Mouse (Mus musculus) CH12.LX (cell line): Measurements from ENCODE around the gene Tmem53.

Experiments
- CTCF ChIP-seq, 2 experiments: IDR thresholded peaks in 1 of 2; conservative IDR thresholded peaks in 1 of 2; 2 replicates each; pipeline ENCODE4 v1.5.1; 2011 to 2012; ENCODE audit warnings: low read depth in 2 of 2, low read length in 2 of 2, improper control_type of control experiment in 1 of 2, inconsistent platforms in 1 of 2, mild to moderate bottlenecking in 1 of 2, moderate library complexity in 1 of 2
- E2F4 ChIP-seq: IDR thresholded peaks from 2 replicates; pipeline ENCODE4 v1.6.1; 2011; ENCODE audit warnings: low read depth, low read length, improper control_type of control experiment; ENCODE audit not compliant: insufficient replicate concordance
- ELF1 ChIP-seq: IDR thresholded peaks from 2 replicates; pipeline ENCODE4 v1.6.1; 2014; ENCODE audit warnings: low read depth, mild to moderate bottlenecking, inconsistent platforms, low read length, improper control_type of control experiment
- EP300 ChIP-seq: IDR thresholded peaks from 2 replicates; pipeline ENCODE4 v1.6.1; 2011; ENCODE audit warnings: low read length, improper control_type of control experiment
- POLR2A ChIP-seq: IDR thresholded peaks from 2 replicates; pipeline ENCODE4 v1.6.1; 2011; ENCODE audit warnings: low read depth, mild to moderate bottlenecking, improper control_type of control experiment, low read length
- RAD21 ChIP-seq: IDR thresholded peaks from 2 replicates; pipeline ENCODE4 v1.6.1; 2011; ENCODE audit warnings: low read depth, mild to moderate bottlenecking, low read length, improper control_type of control experiment, moderate library complexity
- RCOR1 ChIP-seq: conservative IDR thresholded peaks from 2 replicates; pipeline ENCODE4 v1.6.1; 2012; ENCODE audit warnings: low read depth, mild to moderate bottlenecking, inconsistent platforms, low read length, improper control_type of control experiment
- ZNF384 ChIP-seq: IDR thresholded peaks from 2 replicates; pipeline ENCODE4 v1.6.1; 2012; ENCODE audit warnings: low read depth, low read length, improper control_type of control experiment, inconsistent platforms

DNA sequence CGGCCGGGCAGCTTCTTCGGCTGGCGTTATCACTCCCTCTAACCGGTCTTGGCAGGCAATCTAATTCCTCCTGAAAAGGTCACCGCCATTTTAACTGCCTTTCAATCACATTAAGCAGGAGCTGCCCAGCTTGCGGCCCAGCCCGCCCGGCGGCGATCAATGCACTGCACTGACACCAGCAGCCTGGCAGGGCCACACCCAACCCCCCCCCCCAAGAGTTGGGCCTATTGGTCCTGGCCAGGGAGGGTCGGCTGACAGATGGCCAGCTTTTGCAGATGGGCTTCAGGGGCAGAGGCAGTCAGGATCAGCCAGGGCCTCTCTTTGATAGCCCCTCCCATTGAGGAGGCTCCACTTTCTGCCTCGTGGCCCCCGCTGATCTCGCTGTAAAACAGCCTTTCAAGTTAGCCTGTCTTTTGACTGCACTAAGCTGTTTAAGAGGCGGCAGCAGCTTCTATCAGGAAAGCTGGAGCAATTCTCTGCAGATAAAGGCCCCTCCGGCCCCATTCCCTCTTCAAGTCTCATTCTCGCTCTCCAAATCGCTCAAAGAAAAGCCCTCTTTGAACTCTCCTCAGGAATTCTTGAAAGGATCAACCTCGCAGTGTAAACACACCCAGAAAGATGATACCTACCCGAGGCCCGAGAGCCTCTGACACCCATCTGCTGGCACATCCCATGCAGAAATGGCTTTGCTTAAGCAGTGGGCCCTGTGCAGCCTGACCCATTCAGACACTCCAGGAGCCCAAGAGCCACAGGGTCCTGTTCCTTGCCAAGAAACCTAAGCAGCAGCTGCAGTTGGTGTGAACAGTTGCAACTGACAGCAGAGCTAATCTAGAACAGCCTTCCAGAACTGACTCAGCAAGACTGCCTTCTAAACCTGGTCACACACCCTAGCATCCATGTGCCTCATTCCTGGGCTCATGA, 31.8 kb downstream of the Tmem53 start:
- TF ChIP-seq RAD21 (no peak), ZNF384 (no peak), EP300 (no peak), CTCF (conservative IDR thresholded peaks at IDR 0.05 in 1 of 2, IDR thresholded peaks at IDR 0.05 in 1 of 2; ENCODE audit: low read depth in 2 of 2, low read length in 2 of 2) (no peak), ELF1 (no peak), POLR2A (no peak), RCOR1 (no peak), E2F4 (no peak)
